Mouse (Mus musculus): Measurements from ENCODE around the gene Aip. TPM values are rescaled to one million over a fixed set of nuclear protein-coding genes. Genes with fewer than 3 reads are reported as not detected.
A peak's percentile ranks its signal among the peaks of the same experiment; 100 is the strongest.

The Aip gene
- polyA plus RNA-seq, 1 experiment from 2014 or later: 93.8 TPM

- Histone ChIP-seq H3K27ac (no peak overlapping the region), H3K9me3 (ENCODE audit: control insufficient read depth, low read length) (no peaks in the 10 kb centered on the region), H3K4me1 (replicated peaks; ENCODE audit: control insufficient read depth, insufficient read depth, low read length) (peaks cover 48% of the 10 kb centered on the region), H3K27me3 (ENCODE audit: control insufficient read depth, insufficient read depth, low read length) (peaks cover 9% of the 10 kb centered on the region; the same call in 1 of the 2 replicates), H3K9ac (no peak overlapping the region), H3K4me2 (replicated peaks) (peak overlapping the region; percentile 86; the same call in 1 of the 2 replicates), H3K36me3 (replicated peaks; ENCODE audit: control insufficient read depth, insufficient read depth) (peaks cover 5% of the 10 kb centered on the region), H3K4me3 (replicated peaks; ENCODE audit: low read length) (no peak overlapping the region)
- DNase-seq (ENCODE audit: low spot score) (peak; percentile 87), ATAC-seq (ENCODE audit: low FRiP score) (no peak)
- WGBS: 15% methylated on average over 9 of the region's 9 CpGs
These were observed 26.6 kb downstream of the Aip start for GRCm38 (mm10) chr19:4099056-4099455.

- WGBS: 90% methylated on average over 13 of the region's 13 CpGs
- peaks cover 48% of the 10 kb centered on the region for H3K4me1 ChIP-seq (replicated peaks; ENCODE audit: control insufficient read depth, insufficient read depth, low read length)
These were observed 27.2 kb downstream of the Aip start for GRCm38 (mm10) chr19:4098426-4098825.

DNA sequence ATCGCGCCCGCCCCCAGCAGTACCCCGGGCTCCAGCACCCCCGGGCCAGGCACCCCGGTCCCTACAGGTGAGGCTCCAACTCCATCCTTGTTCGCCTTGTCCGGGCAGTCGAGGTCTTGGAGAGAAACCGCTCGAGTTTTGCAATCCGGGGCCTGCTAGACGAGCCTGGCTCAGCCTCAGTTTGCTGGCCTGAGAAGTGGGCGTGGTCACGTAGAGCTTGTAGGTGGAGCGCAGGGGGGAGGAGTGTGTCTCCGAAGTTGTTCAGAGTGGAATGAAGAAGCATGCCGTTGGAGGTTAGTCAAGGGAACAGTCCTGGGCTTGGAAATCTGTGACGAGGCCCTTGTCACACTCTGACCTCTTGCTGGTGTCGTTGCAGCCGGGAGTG lies 28.2 kb downstream of the Aip start:
- DNase-seq (ENCODE audit: low spot score): no peak
- 2% methylated on average over 21 of the region's 21 CpGs for WGBS
- Histone ChIP-seq H3K9ac (peak overlapping the region; percentile 53), H3K4me2 (replicated peaks) (peak overlapping the region; percentile 73), H3K27ac (no peak overlapping the region), H3K4me1 (replicated peaks; ENCODE audit: control insufficient read depth, insufficient read depth, low read length) (peaks cover 48% of the 10 kb centered on the region), H3K36me3 (replicated peaks; ENCODE audit: control insufficient read depth, insufficient read depth) (no peaks in the 10 kb centered on the region), H3K4me3 (replicated peaks; ENCODE audit: low read length) (peak overlapping the region; percentile 66), H3K9me3 (ENCODE audit: control insufficient read depth, low read length) (no peaks in the 10 kb centered on the region), H3K27me3 (ENCODE audit: control insufficient read depth, insufficient read depth, low read length) (peaks cover 9% of the 10 kb centered on the region; the same call in 1 of the 2 replicates)
- ATAC-seq (ENCODE audit: low FRiP score): no peak

More at GRCm38 (mm10) chr19:4098426-4098825, 27.2 kb downstream of the Aip start:
- DNase-seq (ENCODE audit: low spot score): no peak
- no peak for ATAC-seq (ENCODE audit: low FRiP score)
- Histone ChIP-seq H3K27ac (no peak overlapping the region), H3K27me3 (ENCODE audit: control insufficient read depth, insufficient read depth, low read length) (peaks cover 9% of the 10 kb centered on the region; the same call in 1 of the 2 replicates), H3K9me3 (ENCODE audit: control insufficient read depth, low read length) (no peaks in the 10 kb centered on the region), H3K9ac (no peak overlapping the region), H3K4me3 (replicated peaks; ENCODE audit: low read length) (no peak overlapping the region), H3K36me3 (replicated peaks; ENCODE audit: control insufficient read depth, insufficient read depth) (peaks cover 4% of the 10 kb centered on the region), H3K4me2 (replicated peaks) (no peak overlapping the region)

DNA sequence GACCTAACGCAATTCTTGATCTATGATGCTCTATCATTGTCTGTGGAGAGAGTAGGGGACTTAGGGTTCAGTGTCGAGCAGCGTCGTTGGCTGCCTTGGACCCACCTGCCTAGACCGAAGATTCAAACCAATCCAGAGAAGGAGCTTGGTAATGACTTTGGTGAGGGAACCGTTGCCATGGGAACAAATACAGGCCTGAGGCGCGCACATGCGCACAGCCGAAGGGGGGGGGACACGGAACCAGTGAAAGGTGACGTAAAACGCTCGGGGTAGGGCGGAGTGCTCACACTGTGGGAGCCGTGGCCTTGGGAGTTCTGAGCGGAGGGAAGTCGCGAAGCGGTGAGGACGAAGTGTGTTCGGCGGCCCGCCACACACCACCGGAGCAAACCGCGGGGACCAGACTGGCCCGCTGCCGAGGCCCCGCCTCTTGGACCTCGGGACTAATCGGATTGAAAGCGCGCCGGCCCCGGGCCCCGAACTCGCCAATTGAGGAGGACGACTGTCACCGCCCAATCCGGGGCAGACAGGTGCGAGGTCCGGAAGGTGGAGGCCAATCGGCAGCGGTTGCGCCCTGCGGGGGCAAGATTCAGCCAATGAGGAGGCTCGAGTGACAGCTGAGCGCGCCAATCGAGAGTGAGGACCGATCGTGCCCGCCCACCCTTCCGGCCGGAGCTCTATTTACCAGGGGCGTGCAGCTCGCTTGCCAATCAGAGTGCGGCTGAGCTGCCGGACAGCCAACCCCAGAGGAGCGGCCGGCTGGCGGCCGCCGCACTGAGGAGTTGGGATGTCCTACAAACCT lies 28.8 kb downstream of the Aip start, which contains the start of gene Cdk2ap2:
Cdk2ap2 (plus strand) TSS at position 541 of the 799 bp plus-strand sequence.
- Histone ChIP-seq H3K9me3 (ENCODE audit: control insufficient read depth, low read length) (no peaks in the 10 kb centered on the region), H3K4me3 (replicated peaks; ENCODE audit: low read length) (peak within 1 kb of the TSS; percentile 66), H3K36me3 (replicated peaks; ENCODE audit: control insufficient read depth, insufficient read depth) (no peaks in the 10 kb centered on the region), H3K27me3 (ENCODE audit: control insufficient read depth, insufficient read depth, low read length) (peaks cover 7% of the 10 kb centered on the region; the same call in 1 of the 2 replicates), H3K9ac (peak within 1 kb of the TSS; percentile 60), H3K27ac (peak within 1 kb of the TSS; percentile 89), H3K4me2 (replicated peaks) (peak within 1 kb of the TSS; percentile 73), H3K4me1 (replicated peaks; ENCODE audit: control insufficient read depth, insufficient read depth, low read length) (peaks cover 45% of the 10 kb centered on the region)
- DNase-seq (ENCODE audit: low spot score): peak; percentile 99
- under 1% methylated on average over 65 of the region's 65 CpGs for WGBS
- ATAC-seq (ENCODE audit: low FRiP score): peak; percentile 94

DNA sequence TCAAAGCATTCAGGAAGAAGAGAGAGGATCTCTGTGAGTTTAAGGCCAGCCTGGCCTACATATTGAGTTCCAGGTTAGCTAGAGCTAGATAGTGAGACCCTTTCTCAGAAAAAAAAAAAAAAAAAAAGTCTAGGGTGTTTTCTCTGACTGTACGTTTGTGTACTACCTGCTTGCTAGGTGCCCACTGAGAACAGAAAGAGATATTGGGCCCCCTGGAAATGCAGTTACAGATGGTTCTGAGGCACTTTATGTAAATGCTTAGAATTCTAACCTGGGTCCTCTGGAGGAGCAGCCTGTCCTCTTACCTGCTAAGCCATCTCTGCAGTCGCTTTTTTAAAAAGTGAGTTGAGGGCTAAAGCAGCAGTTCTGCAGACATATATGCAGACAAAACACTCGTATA lies 29.9 kb downstream of the Aip start:
- peak overlapping the region; percentile 73 for H3K4me2 ChIP-seq (replicated peaks)
- peak overlapping the region; percentile 66; the same call in 1 of the 2 replicates for H3K4me3 ChIP-seq (replicated peaks; ENCODE audit: low read length)
- H3K9me3 ChIP-seq (ENCODE audit: control insufficient read depth, low read length): no peaks in the 10 kb centered on the region
- ATAC-seq (ENCODE audit: low FRiP score) (no peak), DNase-seq (ENCODE audit: low spot score) (no peak)
- H3K27me3 ChIP-seq (ENCODE audit: control insufficient read depth, insufficient read depth, low read length): no peaks in the 10 kb centered on the region
- H3K36me3 ChIP-seq (replicated peaks; ENCODE audit: control insufficient read depth, insufficient read depth): no peaks in the 10 kb centered on the region
- 0 out of 2 replicates have a peak overlapping the region, but pooled peaks have one; percentile 89 for H3K27ac ChIP-seq
- H3K9ac ChIP-seq: no peak overlapping the region
- peaks cover 38% of the 10 kb centered on the region for H3K4me1 ChIP-seq (replicated peaks; ENCODE audit: control insufficient read depth, insufficient read depth, low read length)
- WGBS: 68% methylated on average over 3 of the region's 3 CpGs

- WGBS: 78% methylated on average over 5 of the region's 5 CpGs
- ATAC-seq (ENCODE audit: low FRiP score): no peak
- Histone ChIP-seq H3K9me3 (ENCODE audit: control insufficient read depth, low read length) (no peaks in the 10 kb centered on the region), H3K36me3 (replicated peaks; ENCODE audit: control insufficient read depth, insufficient read depth) (no peaks in the 10 kb centered on the region), H3K9ac (no peak overlapping the region), H3K27me3 (ENCODE audit: control insufficient read depth, insufficient read depth, low read length) (no peaks in the 10 kb centered on the region), H3K27ac (no peak overlapping the region), H3K4me1 (replicated peaks; ENCODE audit: control insufficient read depth, insufficient read depth, low read length) (peaks cover 29% of the 10 kb centered on the region), H3K4me3 (replicated peaks; ENCODE audit: low read length) (no peak overlapping the region), H3K4me2 (replicated peaks) (no peak overlapping the region)
- DNase-seq (ENCODE audit: low spot score): no peak
These were observed 30.8 kb downstream of the Aip start for GRCm38 (mm10) chr19:4094774-4095303.

DNA sequence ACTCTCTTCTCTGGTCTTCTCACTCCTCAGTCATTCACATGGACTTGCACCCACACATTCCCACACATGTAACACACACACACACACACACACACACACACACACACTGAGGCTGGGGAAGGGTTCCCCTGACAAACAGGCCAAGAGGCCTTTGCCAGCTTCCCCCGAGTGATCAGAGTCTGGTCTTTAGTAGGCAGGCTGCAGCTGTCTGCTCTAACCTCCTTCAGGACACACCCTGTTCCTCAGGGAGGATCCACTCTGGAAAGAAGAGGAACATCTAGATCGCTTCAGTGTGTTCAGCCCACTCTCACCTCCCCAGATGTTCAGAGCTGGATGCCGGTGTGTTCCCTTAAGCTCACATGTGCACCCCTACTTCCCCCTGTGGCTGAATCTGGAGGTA lies 31.3 kb downstream of the Aip start:
- peaks cover 24% of the 10 kb centered on the region for H3K4me1 ChIP-seq (replicated peaks; ENCODE audit: control insufficient read depth, insufficient read depth, low read length)
- H3K27ac ChIP-seq: no peak overlapping the region
- DNase-seq (ENCODE audit: low spot score): no peak
- no peaks in the 10 kb centered on the region for H3K36me3 ChIP-seq (replicated peaks; ENCODE audit: control insufficient read depth, insufficient read depth)
- no peaks in the 10 kb centered on the region for H3K9me3 ChIP-seq (ENCODE audit: control insufficient read depth, low read length)
- WGBS: 86% methylated on average over 3 of the region's 3 CpGs
- no peak overlapping the region for H3K4me3 ChIP-seq (replicated peaks; ENCODE audit: low read length)
- ATAC-seq (ENCODE audit: low FRiP score): no peak
- H3K9ac ChIP-seq: no peak overlapping the region
- H3K4me2 ChIP-seq (replicated peaks): no peak overlapping the region
- no peaks in the 10 kb centered on the region for H3K27me3 ChIP-seq (ENCODE audit: control insufficient read depth, insufficient read depth, low read length)

DNA sequence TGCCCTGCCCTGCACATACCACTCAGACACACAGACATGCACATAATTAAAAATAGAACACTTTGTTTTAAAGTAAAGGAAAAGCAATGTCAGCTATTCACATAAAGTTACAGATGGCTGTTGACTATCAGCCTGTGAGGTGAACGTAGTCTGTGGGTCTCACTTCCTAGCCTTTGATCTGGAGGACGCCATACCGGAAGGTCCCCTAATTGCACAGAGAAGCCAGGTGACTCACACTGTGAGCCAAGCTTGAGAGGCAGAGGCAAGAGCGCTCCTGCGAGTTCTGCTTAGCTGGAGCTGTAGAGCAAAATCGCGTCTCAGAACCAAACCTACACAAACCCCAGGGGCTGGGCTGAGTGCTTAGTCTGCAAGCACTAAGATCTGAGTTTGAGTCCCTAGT lies 31.9 kb downstream of the Aip start:
- Histone ChIP-seq H3K27me3 (ENCODE audit: control insufficient read depth, insufficient read depth, low read length) (no peaks in the 10 kb centered on the region), H3K27ac (no peak overlapping the region), H3K4me3 (replicated peaks; ENCODE audit: low read length) (no peak overlapping the region), H3K36me3 (replicated peaks; ENCODE audit: control insufficient read depth, insufficient read depth) (no peaks in the 10 kb centered on the region), H3K9ac (no peak overlapping the region), H3K4me2 (replicated peaks) (no peak overlapping the region), H3K9me3 (ENCODE audit: control insufficient read depth, low read length) (no peaks in the 10 kb centered on the region), H3K4me1 (replicated peaks; ENCODE audit: control insufficient read depth, insufficient read depth, low read length) (peaks cover 18% of the 10 kb centered on the region)
- DNase-seq (ENCODE audit: low spot score): no peak
- no peak for ATAC-seq (ENCODE audit: low FRiP score)
- WGBS: 86% methylated on average over 7 of the region's 7 CpGs

- 91% methylated on average over 3 of the region's 3 CpGs for WGBS
- H3K9me3 ChIP-seq (ENCODE audit: control insufficient read depth, low read length): no peaks in the 10 kb centered on the region
- H3K4me3 ChIP-seq (replicated peaks; ENCODE audit: low read length): no peak overlapping the region
- H3K9ac ChIP-seq: no peak overlapping the region
- H3K4me1 ChIP-seq (replicated peaks; ENCODE audit: control insufficient read depth, insufficient read depth, low read length): peaks cover 12% of the 10 kb centered on the region
- no peak for ATAC-seq (ENCODE audit: low FRiP score)
- H3K36me3 ChIP-seq (replicated peaks; ENCODE audit: control insufficient read depth, insufficient read depth): no peaks in the 10 kb centered on the region
- no peaks in the 10 kb centered on the region for H3K27me3 ChIP-seq (ENCODE audit: control insufficient read depth, insufficient read depth, low read length)
- DNase-seq (ENCODE audit: low spot score): no peak
- H3K27ac ChIP-seq: no peak overlapping the region
- H3K4me2 ChIP-seq (replicated peaks): no peak overlapping the region
These were observed 32.9 kb downstream of the Aip start for GRCm38 (mm10) chr19:4092750-4093149.

Data from hindbrain, embryonic 14.5 days (tissue).